Mouse (Mus musculus) megakaryocyte, embryonic 14.5 days (primary cell): ENCODE results near the gene Nfatc3.

Experiments used
- FLI1 ChIP-seq: IDR thresholded peaks from 2 replicates; pipeline ENCODE4 v1.6.1; 2012; ENCODE audit warnings: low read length, inconsistent platforms, mixed read lengths
- GATA1 ChIP-seq: IDR thresholded peaks from 3 replicates; pipeline ENCODE4 v1.6.1; 2012; ENCODE audit warnings: mixed read lengths, low read length, inconsistent platforms, borderline replicate concordance

DNA sequence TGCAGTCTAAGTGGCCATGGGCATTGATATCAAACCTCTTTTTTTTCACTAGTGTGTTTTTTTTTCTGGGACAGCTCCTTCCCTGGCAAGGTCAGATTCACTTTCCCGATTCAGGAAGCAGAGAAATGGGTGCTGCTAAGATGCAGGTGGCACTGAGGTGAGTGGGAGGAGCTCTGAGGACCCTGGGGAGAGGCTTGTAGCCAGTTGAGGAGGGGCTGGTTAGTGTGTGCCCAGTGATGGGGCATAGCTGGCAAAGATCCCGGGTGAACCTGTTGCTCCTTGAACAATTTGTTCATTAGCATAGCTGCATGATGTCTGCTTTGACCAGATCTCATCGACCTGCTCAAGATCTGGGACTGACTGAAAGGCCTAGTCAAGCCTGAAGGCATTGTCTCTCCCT lies 3.6 kb upstream of the Nfatc3 start:
- TF ChIP-seq GATA1, result no peak
- TF ChIP-seq FLI1, result no peak
